ENCODE assay signal across 22 mouse cellular contexts in the genomic region with DNA sequence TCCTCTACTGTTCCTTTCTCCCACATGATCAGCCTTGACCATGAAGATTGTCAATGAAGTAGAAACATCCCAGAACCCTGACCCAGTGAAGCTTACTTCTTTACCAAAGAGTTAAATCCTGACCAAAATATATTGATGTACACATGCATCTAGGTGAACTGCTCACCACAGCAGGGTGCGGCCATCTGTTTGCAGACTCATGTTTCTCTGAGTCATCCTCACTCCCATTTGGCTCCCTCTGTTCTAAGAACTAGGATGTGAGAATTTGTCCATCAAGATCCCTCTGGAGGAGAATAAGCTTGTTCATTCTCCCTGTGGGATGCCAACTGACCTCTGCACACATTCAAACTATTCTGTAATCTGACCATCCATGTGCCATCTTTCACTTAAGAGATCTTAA. TPM values are rescaled to one million over a fixed set of nuclear protein-coding genes. Genes with fewer than 3 reads are reported as not detected.
DNase-seq lines count a peak whose midpoint lies in the region; TF ChIP-seq lines count a peak whose summit lies in the region.
"Had no signal": no experiment of that assay in that cellular context is flagged by ENCODE, and none has a peak within 500 bp of the region (broad histone marks: within the 10 kb centered on the region; RNA-seq: fewer than 3 reads in every experiment).

No protein-coding gene starts in this region.

- TF ChIP-seq POLR2A in MEL (IDR thresholded peaks at IDR 0.05; ENCODE audit: control insufficient read depth in 1 of 2, insufficient read depth in 1 of 2, low read depth in 1 of 2, low read length in 2 of 2, poor library complexity in 1 of 2), result no peak

- H3K27ac ChIP-seq in MEL (ENCODE audit: control insufficient read depth, low read depth, low read length), result no peak overlapping the region
- H3K27ac ChIP-seq: embryonic facial prominence, embryonic 12.5 days; hindbrain, embryonic 12.5 days; intestine, embryonic 15.5 days; limb, embryonic 12.5 days; liver, embryonic 15.5 days; midbrain, embryonic 15.5 days; stomach, postnatal 0 days had no signal

- H3K27me3 ChIP-seq in MEL (ENCODE audit: control insufficient read depth in 1 of 2, insufficient read depth in 2 of 2, low read length in 2 of 2), result no peaks in the 10 kb centered on the region
- H3K27me3 ChIP-seq: CH12.LX; embryonic facial prominence, embryonic 12.5 days; hindbrain, embryonic 12.5 days; intestine, embryonic 15.5 days; limb, embryonic 12.5 days; liver, embryonic 15.5 days; midbrain, embryonic 15.5 days; Patski had no signal

- TF ChIP-seq EP300 in MEL (IDR thresholded peaks at IDR 0.05; ENCODE audit: low read depth in 1 of 2, low read length in 2 of 2), result no peak

- H3K4me1 ChIP-seq in MEL (ENCODE audit: control insufficient read depth in 1 of 2, insufficient read depth in 2 of 2, low read length in 2 of 2), result peaks cover 6 to 19% of the 10 kb centered on the region in 2 experiments
- H3K4me1 ChIP-seq: embryonic facial prominence, embryonic 12.5 days; hindbrain, embryonic 12.5 days; intestine, embryonic 15.5 days; limb, embryonic 12.5 days; liver, embryonic 15.5 days; midbrain, embryonic 15.5 days had no signal

- intact Hi-C loops in left cerebral cortex, postnatal 36 days (cut with DNase I), result no loop called here
- intact Hi-C loops in heart, postnatal 25 days (cut with DNase I), result no loop called here

- no peaks in the 10 kb centered on the region for H3K9me3 ChIP-seq in MEL (replicated peaks; ENCODE audit: insufficient read depth, low read length)
- H3K9me3 ChIP-seq: embryonic facial prominence, embryonic 12.5 days; hindbrain, embryonic 12.5 days; intestine, embryonic 15.5 days; limb, embryonic 12.5 days; liver, embryonic 15.5 days; midbrain, embryonic 15.5 days had no signal

- peaks cover 0 to 15% of the 10 kb centered on the region in 2 experiments; a peak in 3 of 4 replicates for H3K36me3 ChIP-seq in MEL (ENCODE audit: control insufficient read depth in 1 of 2, insufficient read depth in 2 of 2, low read length in 2 of 2)
- H3K36me3 ChIP-seq: intestine, embryonic 15.5 days; liver, embryonic 15.5 days had no signal

- H3K9ac ChIP-seq in MEL (ENCODE audit: control insufficient read depth, low read depth, low read length, poor library complexity, severe bottlenecking), result no peak overlapping the region
- H3K9ac ChIP-seq: embryonic facial prominence, embryonic 12.5 days; forebrain, postnatal 0 days; hindbrain, embryonic 12.5 days; intestine, embryonic 15.5 days; limb, embryonic 12.5 days; liver, embryonic 15.5 days; midbrain, embryonic 15.5 days had no signal

- TF ChIP-seq CTCF in MEL (IDR thresholded peaks at IDR 0.05 in 2 of 3, conservative IDR thresholded peaks at IDR 0.05 in 1 of 3; ENCODE audit: control insufficient read depth in 1 of 3, insufficient read depth in 1 of 3, low read depth in 2 of 3, low read length in 3 of 3, poor library complexity in 1 of 3, severe bottlenecking in 1 of 3), result no peak

- DNase-seq in left cerebral cortex, adult 18-20 months (ENCODE audit: low spot score in 2 of 2), result peak; percentile 49 to 56
- DNase-seq in left cerebral cortex, postnatal 36 days (ENCODE audit: low spot score in 2 of 2), result no peak
- peak; percentile 39 for DNase-seq in MEL (ENCODE audit: low read depth, low spot score)
- peak; percentile 14 for DNase-seq in adipocyte (ENCODE audit: low spot score)
- peak; percentile 71 to 75 for DNase-seq in cerebellum, postnatal 36 days
- no peak for DNase-seq in embryo, embryonic 9.5 days (ENCODE audit: extremely low spot score)
- DNase-seq in heart, postnatal 25 days (ENCODE audit: low spot score), result no peak
- DNase-seq: forebrain, postnatal 0 days; gastrocnemius, postnatal 10 days; kidney, postnatal 4 days; lung, postnatal 10 days; retina, postnatal 1 day; thymus, postnatal 14 days had no signal

- no peak overlapping the region for H3K4me3 ChIP-seq in MEL (ENCODE audit: control insufficient read depth in 1 of 2, insufficient read depth in 1 of 2, low read depth in 2 of 2, low read length in 2 of 2)
- H3K4me3 ChIP-seq: embryonic facial prominence, embryonic 12.5 days; hindbrain, embryonic 12.5 days; intestine, embryonic 15.5 days; limb, embryonic 12.5 days; liver, embryonic 15.5 days; midbrain, embryonic 15.5 days had no signal

- no peak for TF ChIP-seq RAD21 in MEL (IDR thresholded peaks at IDR 0.05; ENCODE audit: low read depth, low read length)

- H3K79me2 ChIP-seq in MEL (ENCODE audit: control insufficient read depth, insufficient read depth, low read length, poor library complexity), result no peaks in the 10 kb centered on the region

TF ChIP-seq in MEL, 35 proteins besides CTCF, POLR2A, EP300 and RAD21:
- TF ChIP-seq BHLHE40 (IDR thresholded peaks at IDR 0.05; ENCODE audit: borderline replicate concordance, low read depth, low read length), result no peak
- no peak for TF ChIP-seq ZMIZ1 (IDR thresholded peaks at IDR 0.05; ENCODE audit: low read depth, low read length)
- TF ChIP-seq UBTF (IDR thresholded peaks at IDR 0.05; ENCODE audit: borderline replicate concordance, insufficient read depth, low read depth, low read length), result no peak
- TF ChIP-seq MAX (IDR thresholded peaks at IDR 0.05; ENCODE audit: low read length), result no peak
TF ChIP-seq in MEL: peak in this region for 0.

RNA-seq across cellular contexts. Expression of a gene that starts 29.0 kb away (rescaled TPM):
- total RNA-seq in left cerebral cortex, adult 18-20 months (2021), result 10 to 100 TPM; 83.7 to 88.8 TPM
- total RNA-seq in left cerebral cortex, postnatal 36 days (2021), result 10 to 100 TPM; 81.7 to 82.3 TPM
- 29.1 and 38.7 TPM in 2 replicates for total RNA-seq in MEL (2012; rRNA removed)
- polyA plus RNA-seq in MEL (2012; ENCODE audit: insufficient read depth in 1 of 2, insufficient read length in 2 of 2, low read depth in 1 of 2, low replicate concordance in 2 of 2, missing spikeins in 1 of 2), result 10 to 100 TPM in 1 of 2 experiments, not detected in 1; 62.9 TPM
- 1 to 10 TPM; 2.6 to 3.3 TPM for total RNA-seq in heart, postnatal 25 days (2021)

Comparison
In these comparisons a context has a peak if more than half of its experiments do, and no peak if none do; other contexts are left out.
1. DNase-seq: peak in left cerebral cortex, adult 18-20 months (2 of 2), MEL (single experiment), adipocyte (single experiment) and cerebellum, postnatal 36 days (2 of 2); none in left cerebral cortex, postnatal 36 days (0 of 2), embryo, embryonic 9.5 days (single experiment) and heart, postnatal 25 days (single experiment).